Mouse (Mus musculus) CD8-positive naive resting alpha-beta T cell, adult 2 months (primary cell): ENCODE data around the gene Chpf.

Experiments used
- DNase-seq, 2 experiments: peaks; one replicate each; pipeline ENCODE4 v3.0.0; 2022; ENCODE audit warnings: low read depth in 2 of 2, low spot score in 2 of 2

The Chpf gene

GRCm38 (mm10) chr1:75458789-75459684 is 20.1 kb downstream of the Chpf start:
- DNase-seq: no peak

DNA sequence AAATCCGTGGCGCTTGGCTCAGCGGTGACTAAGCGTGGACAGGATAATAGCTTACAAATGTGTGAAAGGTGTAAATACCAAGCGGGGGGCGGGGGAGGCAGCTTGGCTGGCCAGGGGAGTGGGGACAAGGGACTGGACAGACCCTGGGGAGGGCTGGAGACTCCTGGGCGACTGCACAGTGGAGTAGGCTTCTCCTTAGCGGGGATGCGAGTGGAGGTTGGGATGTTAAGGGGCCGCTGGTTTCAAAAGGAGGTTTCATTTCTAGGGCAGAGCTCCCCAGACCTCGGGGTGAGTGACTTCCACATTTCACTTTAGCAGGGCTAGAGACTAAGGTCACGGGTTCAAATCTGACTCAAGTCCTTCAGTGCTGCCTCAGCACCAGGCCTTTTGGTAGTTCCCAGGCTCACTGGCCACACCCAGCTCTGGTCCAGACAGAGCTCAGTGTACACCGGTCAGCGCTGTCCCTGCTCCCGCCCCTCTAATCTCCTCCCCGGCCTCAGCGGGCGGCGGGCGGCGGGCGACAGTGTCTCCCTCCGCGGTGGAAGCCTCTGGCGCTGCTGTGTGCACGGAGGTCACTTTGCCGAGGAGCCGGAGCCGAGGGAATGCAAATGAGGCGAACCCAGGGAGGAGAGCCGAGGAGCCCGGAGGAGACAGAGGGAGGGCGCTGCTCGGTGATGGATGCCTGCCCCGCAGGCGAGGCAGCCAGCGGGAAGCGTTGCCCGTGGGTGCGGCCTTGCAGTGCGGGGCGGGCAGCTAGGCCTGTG is 20.9 kb downstream of the Chpf start:
- no peak for DNase-seq

DNA sequence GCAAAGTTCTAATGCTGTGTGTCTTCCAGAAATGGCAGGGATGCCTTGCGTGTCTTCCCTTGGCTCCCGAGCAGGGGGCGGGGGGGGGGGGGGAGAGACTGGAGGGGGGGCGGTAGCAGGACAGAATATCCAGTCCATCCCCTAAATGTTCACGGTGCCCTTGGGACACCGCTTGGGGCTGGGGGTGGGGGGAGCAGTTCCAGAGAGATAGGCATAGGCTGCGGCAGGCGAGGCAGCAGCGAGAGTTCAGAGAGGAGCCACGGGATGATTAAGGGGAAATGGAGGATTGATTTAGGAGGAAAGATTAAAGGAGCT is 21.4 kb downstream of the Chpf start:
- no peak for DNase-seq

DNA sequence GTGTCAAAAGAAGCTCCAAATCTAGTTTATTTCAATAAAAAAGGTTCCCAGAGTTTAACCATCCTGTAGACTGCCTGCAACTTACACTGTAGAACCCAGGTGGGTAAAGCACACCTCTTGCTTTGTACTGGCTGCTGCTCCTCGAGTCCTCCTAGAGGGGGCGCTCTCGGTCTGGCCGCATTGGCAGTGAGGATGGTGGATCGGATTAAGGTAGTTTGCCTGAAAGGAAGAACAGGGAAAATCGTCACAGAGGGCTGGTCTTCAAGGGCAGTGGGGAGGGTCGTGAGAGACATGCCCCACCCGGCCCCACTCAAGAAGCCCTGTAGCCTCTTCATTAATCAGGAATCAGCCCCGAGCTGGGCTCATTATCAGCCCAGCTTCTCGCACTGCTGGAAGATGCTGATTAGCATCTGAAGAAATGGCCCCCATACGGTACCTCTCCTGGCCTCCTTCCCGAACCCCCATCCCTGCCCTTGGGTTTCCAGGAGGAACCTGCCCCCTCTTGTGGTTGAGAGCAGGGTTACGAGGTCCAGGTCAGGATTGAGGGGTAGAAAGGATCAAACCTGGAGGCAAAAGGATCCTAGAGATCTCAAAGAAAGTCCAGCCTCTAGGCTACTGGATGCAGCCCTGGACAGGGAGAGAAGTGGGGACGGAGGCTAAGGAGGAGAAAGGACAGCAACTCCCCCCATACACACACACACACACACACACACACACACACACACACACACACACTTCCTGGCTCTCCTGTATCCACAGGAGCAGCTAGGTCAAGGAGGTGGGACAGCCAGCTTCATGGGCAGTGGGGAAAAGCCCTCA is 22.2 kb downstream of the Chpf start:
- no peak for DNase-seq

DNA sequence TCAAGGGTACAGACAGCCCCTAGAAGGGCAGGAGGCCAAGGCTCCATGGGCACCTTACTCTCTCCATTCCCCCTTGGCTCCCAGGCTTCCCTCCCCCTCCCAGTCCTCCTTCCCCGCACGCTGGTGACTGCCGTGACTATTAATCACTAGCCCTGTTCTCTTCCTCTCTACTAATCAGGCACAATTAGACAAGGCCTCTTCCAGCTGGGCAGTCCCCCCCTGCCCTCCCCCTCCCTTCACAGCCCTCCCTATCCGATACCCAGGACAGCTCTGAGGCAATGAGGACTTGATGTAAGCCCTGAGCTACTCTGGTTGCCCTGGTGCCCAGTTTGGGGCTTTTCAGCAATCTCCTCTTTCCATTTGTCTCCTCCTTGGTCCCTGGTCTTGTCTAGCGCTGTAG is 23.2 kb downstream of the Chpf start:
- no peak for DNase-seq

DNA sequence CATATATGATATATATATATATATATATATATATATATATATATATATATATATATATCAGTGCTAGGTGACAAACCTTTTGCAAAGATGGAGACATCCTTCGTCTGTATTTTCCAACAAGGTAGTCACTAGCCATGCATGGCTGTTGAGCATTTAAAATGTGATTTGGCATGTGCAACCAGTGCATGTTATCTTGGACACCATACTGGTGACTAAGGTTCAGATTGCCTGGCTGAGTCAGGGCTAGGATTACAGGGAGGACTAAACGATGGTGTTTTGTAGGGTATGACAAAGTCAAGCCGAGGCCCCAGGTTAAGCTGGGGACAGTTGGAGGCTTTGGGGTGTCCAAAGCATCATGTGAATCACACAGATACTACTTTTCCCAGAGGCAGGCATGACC is 23.7 kb downstream of the Chpf start:
- DNase-seq: no peak

DNA sequence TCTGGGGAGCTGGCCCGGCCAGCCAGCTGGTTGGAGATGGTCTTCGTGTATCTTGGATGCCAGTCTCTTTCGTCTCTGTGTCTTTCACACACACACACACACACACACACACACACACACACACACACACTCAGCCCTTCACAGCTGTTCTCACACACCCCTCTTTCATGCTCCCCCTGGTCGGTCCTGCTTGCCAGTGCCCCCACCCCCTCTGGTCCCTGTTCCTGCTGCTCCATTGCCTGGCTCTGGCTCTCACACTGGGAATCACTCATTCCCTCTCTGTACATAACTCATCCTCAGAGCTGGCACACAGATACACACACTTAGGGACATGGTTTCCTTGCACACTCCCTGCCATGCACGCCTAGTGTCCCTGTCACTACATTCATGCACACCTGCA is 27.2 kb downstream of the Chpf start:
- no peak for DNase-seq

DNA sequence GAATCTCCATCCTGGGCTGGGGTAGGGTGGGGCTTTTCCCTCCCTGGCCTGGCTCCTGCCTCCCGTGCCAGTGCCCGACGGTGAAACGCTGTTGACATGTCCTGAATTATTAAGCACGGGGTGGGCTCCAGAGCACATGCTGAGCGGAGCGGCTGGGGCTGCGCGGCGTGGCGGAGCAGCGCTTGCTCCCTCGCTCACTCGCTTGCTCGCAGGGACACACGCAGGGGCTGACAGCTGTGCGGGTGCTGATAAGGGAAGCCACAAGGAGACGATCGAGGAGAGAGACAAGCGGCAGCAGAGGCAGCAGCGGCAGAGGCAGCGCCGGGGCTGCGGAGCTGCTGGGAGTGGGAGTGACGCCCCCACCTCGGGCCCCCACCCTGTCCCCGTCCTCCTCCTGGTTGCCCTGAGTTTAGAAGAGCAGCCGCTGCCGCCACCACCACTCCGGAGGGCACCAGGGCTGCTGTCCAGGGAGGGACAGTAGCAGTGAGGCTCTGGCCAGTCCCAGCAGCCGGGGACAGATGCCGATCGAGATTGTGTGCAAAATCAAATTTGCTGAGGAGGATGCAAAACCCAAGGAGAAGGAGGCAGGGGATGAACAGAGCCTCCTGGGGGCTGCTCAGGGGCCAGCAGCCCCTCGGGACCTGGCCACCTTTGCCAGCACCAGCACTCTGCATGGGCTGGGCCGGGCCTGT is 28.6 kb downstream of the Chpf start, which contains the start of gene Asic4:
TSS of gene Asic4 (plus strand) at position 123 of the 692 bp plus-strand sequence.
- DNase-seq: no peak

GRCm38 (mm10) chr1:75449377-75450135 is 29.6 kb downstream of the Chpf start:
- no peak for DNase-seq

GRCm38 (mm10) chr1:75448937-75449336 is 30.2 kb downstream of the Chpf start:
- no peak for DNase-seq

DNA sequence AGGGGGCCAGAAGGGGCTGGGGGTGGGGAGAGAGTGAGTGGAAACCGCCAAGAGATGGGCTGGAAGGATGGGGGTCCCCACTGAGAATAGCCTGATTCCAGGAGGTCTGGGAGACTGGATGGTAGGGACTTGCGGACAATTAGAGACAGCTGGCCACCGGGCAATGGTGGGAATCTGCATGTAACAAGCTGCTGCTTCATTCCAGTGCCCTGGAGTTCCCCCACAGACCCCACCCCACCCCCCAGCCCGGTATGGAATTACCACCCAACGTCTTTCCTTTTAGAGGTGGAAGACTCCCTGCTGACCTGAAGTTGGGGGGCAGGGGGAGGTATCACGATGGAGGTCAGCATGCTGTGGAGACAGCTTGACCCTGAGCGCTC is 31.1 kb downstream of the Chpf start:
- DNase-seq: no peak

DNA sequence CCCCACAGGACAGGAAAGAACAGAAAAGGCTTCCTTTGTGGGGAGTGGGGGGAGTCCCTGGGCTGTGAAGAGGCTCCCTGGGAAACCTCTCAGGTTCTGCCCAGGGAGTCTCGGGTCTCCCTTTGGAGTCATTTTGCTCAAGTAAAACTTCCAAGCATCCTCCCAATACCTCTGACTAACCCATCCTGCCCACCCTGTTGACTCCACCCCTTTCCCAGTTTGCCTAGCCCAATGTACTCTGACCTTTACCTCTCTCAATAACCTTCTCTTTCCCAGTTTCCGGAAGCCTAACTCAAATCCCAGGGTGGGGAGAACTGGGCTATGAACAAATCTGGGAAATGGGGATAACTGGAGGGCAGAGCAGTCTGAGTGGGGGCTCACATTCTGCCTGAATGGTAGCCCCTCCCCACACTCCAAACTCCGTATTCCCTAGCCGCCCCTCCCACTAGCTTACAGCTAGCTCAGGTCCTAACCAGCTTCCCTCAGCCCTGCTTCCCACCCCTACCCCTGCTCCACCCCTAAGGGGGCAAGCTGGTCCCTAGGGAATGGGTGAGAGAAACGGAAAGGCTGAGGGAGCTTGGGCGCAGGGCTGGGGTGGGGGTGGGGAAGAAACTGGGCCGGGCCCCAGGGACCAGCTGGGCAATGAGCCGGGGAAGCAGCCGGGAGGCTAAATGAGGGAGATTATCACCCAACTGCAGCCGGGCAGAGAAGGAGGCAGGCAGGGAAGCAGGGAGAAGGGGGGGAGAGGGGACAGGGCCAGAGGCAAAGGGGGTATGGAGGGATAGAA is 31.6 kb downstream of the Chpf start:
- DNase-seq: no peak

- DNase-seq: no peak
Observed at GRCm38 (mm10) chr1:75446656-75447055, 32.5 kb downstream of the Chpf start.

- peak; percentile 69 to 70 for DNase-seq
Observed at GRCm38 (mm10) chr1:75445751-75446611, 33.1 kb downstream of the Chpf start.

DNA sequence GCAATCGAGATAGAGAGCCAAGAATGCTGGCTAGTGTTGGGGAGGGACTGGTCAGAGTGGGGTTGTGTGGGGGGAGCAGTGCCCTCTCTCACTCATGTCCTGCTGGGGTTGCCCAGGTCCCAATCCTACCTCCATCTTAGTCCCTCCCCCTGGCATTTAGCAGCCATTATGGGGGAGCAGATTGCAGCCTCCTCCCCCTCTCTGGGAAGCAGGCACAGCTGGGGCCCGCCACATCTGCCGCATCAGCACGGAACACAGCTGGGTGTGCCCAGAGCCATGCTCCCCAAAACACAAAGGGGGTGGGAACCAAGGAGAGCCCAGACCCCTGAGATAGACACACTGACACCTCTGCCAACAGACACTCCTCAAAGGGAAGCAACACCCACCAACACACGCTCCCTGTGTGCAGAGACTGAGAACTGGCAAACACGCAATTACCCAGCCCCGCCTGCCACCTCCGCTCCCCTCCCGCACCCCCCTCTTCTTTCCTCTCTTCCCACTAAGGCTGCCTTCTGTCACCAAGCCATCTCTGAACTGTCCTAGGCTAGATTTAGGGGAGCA is 33.9 kb downstream of the Chpf start:
- no peak for DNase-seq

- DNase-seq: no peak
Observed at GRCm38 (mm10) chr1:75444208-75444607, 34.9 kb downstream of the Chpf start.

DNA sequence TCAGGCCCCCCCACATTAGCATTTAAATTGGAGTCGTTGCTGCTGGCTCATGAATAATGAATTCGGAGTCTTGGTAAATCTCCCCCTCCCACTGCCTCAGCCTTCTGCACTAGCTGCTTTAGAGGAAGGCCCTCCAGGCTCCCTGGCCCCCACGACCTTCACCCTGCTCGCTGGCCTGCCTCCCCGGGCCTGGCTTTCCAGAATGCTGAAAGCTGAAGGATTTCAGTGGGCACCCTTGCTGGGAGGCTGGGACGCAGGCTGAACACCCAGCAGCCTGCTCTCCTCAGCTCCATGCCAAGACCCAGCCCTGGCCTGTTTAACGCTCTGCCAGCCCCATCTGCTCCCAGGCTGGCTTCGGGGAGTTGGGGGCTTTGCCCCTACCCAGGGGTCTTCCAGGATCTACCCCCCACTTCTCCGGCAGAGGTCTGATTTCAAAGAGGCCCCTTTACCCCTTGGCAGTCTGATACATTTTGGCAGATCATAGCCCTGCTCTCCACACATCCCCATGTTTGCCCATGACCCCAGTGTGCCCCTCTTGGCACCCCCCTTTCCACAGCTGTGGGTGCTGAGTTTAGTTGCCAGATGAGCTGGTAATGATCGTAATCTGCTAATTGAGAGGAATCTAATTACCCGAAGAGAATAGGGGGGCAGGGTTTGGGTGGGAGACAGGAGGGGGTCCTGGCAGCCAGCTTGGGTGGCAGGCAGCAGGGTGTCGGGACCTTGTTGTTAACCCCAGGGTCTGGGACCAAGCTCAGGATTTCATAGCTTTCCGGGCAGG is 35.7 kb downstream of the Chpf start:
- no peak for DNase-seq
